Mouse (Mus musculus) right cerebral cortex, postnatal 25 days (tissue): ENCODE results near the gene Tex38.

Source experiments
- DNase-seq: peaks from one replicate; pipeline ENCODE4 v3.0.0; 2022

Tex38 gene

GRCm38 (mm10) chr4:115767647-115768467, 13.0 kb downstream of the Tex38 start:
- DNase-seq: no peak

DNA sequence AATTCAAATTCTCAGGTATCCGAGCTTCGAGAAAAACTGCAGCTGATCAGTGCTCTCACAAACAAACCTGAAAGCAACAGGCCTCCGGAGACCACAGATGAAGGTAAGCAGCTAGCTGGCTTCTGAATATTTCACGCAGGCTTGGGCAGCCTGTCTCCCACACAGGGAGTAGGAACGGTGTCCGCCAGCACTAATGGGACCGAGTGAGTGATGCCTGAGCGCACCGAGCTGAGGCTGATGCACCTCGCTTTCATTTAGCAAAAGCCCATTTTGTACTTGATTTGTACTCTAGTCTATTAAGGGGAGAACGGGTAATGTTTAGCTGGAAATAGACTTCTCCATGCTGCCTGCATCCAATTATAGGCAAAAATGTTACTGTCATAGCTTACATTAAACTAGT, 16.2 kb downstream of the Tex38 start:
- no peak for DNase-seq

DNA sequence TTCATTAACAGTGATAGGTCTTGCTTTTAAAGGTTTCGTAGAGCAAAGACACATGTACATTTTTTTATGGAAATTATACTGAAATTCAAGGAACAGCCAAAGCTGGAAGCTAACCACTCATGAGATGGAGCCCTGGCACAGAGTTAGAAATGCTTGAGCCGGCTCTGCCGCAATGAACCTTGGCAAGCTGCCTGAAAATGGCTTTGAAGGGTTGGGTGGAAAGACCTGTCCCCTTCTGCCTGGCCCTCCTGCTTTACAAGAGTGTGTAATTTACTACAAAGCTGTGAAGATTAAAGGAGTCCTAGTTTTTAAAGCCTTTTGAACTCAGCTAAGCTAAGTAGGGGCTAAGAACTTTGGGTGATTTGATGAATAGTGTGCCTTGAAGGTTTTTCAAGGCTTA, 19.6 kb downstream of the Tex38 start:
- no peak for DNase-seq

- DNase-seq: no peak
These were observed 26.0 kb downstream of the Tex38 start for GRCm38 (mm10) chr4:115754851-115755250.

DNA sequence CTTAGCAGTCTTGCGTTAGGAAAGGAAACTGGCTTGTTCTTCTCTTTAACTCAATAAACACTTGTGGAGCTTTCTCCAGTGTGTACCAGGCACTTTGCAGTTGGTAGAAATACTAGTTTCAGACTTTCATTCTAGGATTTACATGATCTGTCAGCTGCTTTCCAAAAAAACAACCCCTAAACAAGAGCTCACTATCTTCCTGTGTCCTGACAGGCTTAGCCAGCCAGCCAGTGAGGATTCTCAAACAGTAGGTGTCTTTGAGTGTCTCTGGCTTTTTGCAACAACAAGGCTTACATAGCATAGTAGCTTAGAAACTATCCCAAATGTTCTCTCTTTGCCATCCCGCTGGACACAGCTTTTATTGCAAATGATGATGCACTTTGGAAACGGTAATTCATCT, 26.7 kb downstream of the Tex38 start:
- DNase-seq: no peak

GRCm38 (mm10) chr4:115749336-115749735, 31.5 kb downstream of the Tex38 start:
- no peak for DNase-seq

- DNase-seq: no peak
These were observed 32.6 kb downstream of the Tex38 start for GRCm38 (mm10) chr4:115748181-115748580.

GRCm38 (mm10) chr4:115743096-115743495, 37.7 kb downstream of the Tex38 start:
- no peak for DNase-seq

DNA sequence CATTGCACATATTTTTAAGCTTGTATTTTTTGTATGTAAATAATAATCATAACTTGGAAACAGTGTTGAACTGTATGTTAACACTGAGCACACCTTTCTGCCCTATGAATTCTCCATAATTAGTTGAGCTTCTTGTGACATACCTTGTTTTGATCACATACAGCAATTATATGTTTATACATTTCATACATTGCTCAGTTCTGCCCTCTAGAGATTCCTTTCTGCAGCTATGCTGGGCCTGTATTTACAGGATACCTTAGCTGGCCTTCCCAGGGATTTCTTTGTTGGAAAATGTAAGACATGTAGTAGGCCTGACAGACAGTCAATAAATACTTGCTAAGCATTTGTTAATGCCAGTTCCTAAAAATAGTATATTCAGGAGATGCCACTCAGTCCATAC, 38.2 kb downstream of the Tex38 start:
- no peak for DNase-seq

DNA sequence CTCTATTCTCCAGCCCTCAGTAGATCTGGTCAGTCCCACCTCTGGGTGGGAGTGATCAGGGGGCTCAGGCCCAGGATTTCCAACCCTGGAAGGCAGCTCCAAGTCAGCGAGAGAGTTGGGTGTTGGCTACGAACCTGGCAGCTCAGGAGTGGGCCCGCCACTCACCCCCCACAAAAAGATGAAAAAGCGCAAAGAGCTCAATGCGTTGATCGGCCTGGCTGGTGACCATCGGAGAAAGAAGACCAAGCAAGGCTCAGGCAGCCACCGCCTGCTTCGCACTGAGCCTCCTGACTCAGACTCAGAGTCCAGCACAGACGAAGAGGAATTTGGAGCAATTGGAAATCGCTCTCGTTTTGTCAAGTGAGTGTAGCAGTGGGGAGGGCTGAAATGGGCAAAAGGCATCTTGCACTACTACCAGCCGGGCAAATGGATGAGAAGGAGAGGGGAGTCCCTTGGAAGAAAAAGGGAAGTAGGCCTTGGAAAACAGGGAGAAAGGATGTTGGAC, 42.3 kb downstream of the Tex38 start:
- DNase-seq: no peak

DNA sequence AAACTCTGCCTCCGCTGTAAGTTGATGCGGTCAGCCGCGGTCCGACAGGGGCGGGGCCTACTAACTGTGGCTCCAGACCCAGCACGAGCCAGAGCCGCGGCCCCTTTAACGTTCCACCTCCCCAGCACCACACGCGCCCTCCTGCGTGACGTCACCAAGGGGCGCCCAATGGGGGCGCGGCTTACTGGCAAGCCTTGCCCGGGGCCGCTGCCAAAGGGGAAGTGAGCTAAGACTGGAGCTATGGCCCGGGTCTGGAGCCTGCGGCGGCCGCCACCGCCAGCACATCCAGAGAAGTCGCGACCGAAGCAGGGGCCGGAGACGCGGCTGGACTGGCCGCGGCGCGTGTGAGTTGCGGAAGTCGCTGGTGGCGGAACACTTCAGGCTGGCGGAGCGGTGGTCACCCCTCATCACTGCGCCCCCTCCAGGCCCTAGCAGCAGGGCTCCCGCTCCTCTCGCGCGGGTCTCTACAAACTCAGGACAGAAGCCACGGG, 43.2 kb downstream of the Tex38 start, which contains the start of gene Efcab14:
Efcab14 (plus strand) TSS at position 194 of the 491 bp plus-strand sequence.
- peak; percentile 98 for DNase-seq

DNA sequence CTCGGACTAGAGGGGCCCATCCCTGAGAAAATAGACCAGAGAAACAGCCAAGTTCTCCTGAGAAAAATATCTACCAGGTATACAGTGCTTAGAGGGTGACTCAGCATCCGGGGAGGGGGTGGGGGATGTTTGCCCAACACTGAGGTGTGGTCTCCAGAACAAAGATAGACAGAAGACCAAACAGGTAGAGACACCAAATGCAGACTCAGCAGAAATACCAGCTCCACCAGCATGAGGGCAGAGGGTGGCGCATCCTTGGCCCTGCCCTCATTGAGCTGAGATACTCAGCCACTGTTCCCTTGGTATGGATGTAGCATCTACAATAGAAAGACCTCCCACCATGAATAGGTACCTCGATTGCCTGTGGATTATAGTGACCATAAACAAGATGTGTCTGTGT, 46.0 kb downstream of the Tex38 start:
- DNase-seq: no peak

DNA sequence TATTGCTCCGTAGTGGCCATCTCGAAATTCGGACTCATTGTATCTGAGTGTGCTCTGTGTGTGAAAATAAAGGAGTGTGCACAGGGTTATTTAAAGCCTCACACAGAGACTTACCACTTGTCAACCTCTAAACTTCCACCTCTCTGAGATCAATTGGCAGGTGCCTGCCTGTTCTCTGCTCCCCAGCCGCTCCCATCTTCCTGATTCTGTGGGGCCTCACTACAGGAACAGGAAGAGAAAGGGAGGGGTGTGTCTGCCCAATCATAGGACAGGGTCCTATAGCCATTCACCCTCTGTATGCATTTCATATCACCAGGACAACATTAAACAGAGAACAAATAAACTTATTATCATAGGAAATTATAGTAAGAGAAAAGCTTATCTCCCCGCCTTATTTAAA, 47.1 kb downstream of the Tex38 start:
- DNase-seq: no peak

- DNase-seq: no peak
These were observed 48.5 kb downstream of the Tex38 start for GRCm38 (mm10) chr4:115732223-115732818.

GRCm38 (mm10) chr4:115731588-115732222, 49.1 kb downstream of the Tex38 start:
- DNase-seq: peak; percentile 73
